Mouse (Mus musculus) neural tube, embryonic 10.5 days (tissue): ENCODE measurements around the gene Srxn1.

Experiments
- DNase-seq: peaks from one replicate; pipeline ENCODE4 v3.0.0-alpha.2; 2017; ENCODE audit warnings: low spot score; ENCODE audit errors: extremely low spot score

The Srxn1 gene

GRCm38 (mm10) chr2:152159487-152159886 is 54.2 kb downstream of the Srxn1 start:
- DNase-seq: no peak
